Mouse (Mus musculus): ENCODE data around the gene Sgcg. TPM values are rescaled to one million over a fixed set of nuclear protein-coding genes. Genes with fewer than 3 reads are reported as not detected.

Gene Sgcg
- polyA plus RNA-seq (2017; shearing (Covaris generic)): not detected

DNA sequence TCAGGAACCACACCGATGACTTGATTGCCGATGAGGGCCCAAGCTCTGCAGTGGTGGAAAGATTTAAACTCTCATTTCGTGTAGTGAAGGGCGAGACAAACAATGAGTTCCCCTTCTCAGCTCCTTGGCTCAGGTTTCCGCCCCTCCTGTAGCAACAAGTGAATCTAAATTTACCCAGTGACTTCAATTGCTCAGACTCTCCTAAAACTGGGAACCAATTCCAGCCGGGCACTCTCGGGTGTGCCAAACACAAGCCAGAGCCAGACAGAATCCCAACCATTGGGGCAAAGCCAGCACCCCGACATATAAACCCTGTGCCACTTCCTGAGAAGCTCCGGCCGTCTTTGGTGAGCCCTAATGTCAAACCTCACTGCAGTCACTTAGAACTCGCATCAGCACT, at the start of gene Sgcg:
TSS of gene Sgcg (minus strand) at position 139 of the 400 bp plus-strand sequence.
- no peak for ATAC-seq

DNA sequence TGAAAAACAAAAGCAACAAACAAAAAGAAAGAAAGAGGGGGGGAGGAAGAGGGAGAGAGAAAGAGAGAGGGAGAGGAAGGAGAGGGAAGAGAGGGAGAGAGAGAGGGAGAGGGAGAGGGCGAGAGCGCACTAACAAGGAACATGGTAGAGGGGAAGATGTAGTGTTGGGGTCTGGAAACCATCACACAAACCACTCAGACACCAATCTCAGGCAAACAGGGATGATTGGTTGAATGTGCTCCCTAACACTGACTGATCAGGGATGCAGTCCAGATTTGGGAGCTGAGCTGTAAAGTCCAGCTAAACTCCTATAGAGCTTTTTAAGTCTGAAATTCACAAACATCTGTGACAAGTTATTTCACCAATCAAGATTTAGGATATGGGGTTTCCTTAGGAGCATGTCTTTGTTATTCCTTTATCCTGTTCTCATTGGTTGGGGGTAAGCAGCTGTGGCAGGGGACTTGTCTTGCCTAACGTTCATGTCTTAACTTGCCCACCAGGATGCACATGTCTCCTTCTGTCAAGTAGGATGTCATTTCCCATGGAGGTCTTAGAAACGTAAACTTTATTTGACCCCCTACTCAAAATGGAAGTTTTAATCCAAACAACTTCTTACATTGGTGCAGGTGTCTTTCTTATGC, 45.8 kb upstream of the Sgcg start:
- no peak for ATAC-seq

DNA sequence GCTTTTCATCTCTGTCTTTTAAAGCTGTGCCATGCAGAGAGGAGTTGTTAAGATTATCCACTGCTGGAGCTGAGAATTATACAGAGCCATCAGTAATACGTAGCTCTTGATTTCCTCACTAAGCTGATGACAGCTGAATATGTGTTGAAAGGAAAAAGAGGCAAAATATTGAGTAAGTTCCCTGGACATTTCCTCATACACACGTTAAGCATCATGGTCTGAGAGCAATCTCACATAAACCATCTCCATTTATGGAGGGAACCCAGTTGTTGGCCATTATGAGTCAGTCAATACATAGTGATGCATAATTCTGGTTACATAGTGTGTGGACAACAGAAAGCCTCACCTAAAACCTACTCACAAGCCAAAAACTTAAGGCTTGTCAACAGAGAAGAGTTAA, 44.1 kb upstream of the Sgcg start:
- no peak for ATAC-seq

DNA sequence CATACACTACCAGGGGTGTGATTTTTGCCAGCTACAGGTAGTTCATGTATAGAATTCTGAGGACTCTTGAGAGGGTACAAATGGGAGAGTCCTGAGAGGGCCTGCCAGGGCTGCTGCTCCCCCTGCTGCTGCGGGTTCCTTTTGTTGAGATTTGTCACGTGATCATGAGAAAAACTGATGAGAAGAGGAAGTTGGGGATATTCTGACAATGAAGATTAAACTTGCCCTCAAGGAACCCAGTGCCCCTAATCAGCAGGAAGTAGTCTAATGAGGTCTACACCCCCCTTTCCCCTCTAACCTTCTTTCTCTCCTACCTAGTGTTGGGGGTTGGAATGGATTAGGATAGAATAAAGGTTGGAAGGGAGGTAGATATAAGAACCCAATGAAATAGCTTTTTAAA, 43.0 kb upstream of the Sgcg start:
- ATAC-seq: no peak

DNA sequence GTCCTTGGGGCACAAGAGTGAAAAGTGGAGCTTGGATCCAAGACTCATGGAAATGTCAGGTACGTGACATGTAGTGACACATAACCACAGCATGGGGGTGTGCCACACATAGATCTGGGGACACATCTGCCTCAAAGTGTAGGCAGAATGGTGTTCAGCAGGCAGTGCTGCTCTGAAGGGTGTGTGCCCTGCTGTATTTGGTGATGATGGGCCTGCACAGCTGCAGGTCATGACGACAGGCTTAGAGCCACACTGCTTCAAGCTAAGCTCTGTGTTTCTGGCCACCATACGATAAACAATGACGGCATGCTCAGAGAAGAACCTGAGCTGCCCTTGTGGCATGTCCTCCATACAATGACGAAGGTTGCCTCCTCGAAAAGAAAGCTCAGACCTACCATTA, 41.5 kb upstream of the Sgcg start:
- ATAC-seq: no peak

DNA sequence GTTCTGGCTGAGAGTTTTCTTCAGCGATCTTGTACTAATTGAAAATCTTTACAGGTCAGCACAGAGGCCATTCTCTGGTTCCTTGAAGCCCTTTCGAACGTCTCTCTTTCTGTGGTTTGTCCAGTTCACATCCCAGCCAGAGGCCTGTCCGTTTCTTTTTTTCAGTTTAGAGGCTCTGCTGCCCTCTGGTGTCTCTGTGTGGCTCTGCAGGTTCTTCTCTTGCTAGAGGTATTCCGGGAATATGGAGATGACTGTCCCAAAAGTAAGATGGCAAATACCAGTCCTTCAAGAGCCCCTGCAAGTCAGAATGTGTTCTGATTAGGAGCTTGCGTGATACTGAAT, 36.4 kb upstream of the Sgcg start:
- no peak for ATAC-seq

DNA sequence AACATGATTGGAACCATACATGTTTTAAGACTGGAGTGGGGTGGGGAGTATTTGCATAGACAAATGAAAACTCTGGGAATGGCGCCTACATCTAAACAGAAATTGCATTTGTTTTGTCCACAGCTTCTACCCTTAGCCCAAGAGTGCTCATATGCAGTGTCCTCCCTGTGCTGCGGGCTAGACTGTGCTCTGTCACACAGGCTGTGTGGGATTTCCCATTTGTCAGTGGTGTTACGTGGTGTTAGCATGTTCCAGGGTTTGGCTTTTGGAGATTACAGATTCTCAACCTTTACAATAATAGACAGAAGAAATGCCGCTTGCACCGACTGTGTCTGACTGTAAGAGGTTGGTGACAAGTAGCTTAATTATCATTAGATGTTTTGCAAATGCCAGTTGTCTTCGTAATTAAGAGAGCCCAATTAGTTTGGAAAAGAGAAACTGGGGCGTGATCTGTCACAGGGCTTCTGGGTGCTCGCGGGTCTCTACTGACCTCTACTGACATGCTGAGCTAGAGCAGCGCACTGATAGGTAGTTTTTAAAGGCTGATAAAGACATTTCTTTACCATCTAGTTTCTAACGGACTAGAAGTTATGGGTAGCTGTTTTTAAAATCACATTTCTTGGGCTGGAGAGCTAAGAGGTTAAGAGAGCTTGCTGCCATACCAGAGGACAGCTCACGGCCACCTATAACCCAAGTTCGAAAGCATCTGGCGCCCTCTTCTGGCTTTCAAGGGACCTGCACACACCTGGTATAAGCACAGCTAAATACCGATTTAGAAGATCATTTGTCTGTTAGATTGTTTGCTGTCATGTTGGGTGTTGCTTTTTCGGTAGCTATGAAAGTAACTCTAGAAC, 35.8 kb upstream of the Sgcg start:
- peak; percentile 61 for ATAC-seq

DNA sequence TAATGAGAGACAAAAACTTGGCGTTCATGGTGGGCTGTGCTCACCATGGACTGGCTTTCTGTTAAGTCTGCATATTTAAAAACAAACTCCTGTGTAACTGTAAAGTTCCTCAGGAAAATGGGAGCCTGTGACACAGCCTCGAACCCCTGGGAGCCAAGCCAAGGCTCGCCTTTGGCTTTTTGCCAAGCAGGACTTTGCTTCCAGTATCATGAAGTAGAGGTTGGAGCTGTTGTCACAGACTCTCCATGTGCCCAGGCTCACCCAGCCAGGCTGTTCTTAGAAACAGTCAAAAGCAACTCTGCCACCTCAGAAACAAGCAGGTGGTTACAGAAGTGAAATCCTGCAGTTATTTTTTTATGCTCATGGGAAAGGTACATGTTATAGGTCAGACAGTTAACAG, 32.4 kb upstream of the Sgcg start:
- ATAC-seq: no peak

DNA sequence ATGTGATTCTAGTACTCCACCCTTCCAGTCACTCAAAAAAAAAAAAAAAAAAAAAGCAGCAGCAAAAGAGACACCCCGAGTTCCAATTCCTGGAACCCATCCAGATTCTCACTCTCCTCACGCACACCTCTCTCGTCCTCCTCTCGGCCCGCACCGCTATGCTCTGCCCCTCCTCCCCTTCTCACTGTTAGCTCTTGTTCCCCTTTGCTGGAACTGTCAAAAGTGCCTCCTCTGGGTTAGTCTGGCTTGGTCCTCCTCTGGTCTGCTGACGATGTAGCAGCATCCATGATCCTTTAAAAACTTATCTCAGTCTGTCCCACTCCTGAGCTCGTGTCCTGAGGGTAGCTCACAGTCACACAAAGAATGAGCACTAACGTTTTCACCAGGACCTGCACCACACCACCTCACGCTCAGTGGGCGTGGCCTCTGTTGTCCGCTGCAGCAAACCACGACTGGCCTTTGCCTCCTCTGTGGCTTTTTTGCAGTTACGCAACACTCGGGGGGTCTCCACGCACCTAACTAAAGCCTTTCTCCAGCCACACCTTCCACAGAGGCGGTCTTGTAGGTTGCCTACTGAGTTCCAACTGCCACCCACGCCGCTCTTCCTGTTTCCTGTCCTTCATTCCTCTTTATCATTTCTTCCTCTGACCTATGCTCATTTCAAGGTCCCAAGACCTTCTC, 30.5 kb upstream of the Sgcg start:
- ATAC-seq: no peak

DNA sequence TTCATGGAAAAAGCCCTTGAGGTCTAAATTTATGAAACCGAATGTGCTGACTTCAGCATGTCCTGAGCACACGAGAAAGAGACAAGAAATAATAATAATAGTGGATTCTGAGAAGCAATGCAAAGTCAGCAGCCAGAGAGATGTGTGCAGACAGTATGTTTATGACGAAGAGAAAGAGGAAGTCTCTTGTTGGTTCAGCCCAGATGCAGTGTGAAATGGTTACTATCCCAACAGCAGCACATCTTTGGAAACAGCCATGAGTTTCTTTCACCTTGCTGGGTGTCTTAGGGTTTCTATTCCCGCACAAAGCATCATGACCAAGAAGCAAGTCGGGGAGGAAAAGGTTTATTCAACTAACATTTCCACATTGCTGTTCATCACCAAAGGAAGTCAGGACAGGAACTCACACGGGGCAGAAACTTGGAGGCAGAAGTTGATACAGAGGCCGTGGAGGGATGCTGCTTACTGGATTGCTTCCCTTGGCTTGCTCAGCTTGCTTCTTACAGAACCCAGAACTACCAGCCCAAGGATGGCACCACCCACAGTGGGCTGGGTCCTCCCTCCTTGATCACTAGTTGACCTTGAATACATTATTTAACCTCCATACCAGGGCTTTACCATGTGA, 20.5 kb upstream of the Sgcg start:
- ATAC-seq: no peak

DNA sequence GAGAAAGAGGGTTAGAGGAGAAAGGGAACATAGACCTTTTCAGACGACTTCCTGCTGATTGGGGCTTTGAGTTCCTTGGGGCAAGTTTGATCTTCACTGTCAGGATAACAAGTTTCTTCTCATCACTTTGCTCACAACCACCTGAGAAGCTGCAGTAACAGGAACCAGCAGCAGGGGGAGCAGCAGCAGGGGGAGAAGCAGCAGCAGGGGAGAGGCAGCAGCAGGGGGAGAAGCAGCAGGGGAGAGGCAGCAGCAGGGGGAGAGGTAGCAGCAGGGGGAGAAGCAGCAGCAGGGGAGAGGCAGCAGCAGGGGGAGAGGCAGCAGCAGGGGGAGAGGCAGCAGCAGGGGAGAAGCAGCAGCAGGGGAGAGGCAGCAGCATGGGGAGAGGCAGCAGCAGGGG, 19.0 kb upstream of the Sgcg start:
- ATAC-seq: no peak

DNA sequence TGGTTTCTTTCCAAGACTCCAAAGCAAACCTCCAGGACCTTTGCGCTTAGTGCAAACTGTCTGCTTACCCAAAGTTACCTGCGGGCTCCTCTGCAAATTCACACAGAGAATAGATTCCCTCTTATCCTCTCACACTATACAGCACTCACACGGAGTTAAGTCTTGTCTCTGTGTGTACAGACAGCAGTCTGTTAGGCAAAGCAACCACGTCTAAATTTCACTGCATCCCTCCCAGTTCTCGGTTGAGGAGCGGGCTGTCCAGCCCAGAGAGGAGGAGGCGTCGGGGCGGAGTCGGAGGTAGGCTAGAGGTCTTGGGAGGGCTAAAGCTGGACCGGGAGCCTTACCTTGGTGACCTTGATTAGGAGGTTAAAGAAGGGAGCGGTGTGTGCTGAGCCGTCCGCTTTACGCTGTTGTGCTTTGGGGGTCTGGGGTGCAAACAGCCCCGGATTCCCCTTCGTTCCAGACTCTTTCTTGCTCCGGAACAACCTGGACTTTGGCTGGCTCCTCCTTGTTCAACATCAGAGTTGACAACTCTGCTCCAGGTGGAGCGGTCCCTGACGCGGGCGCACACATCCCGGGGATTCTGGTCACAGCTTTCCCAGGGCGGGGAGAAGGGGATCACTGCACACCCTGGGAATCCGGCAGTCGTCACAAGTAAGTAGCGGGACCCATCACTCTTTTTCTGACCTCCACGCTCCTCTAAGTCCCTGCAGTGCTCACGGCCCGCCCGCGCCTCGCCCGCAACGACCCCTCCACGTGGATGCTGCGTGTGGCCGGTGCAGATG, 16.3 kb upstream of the Sgcg start:
- no peak for ATAC-seq

DNA sequence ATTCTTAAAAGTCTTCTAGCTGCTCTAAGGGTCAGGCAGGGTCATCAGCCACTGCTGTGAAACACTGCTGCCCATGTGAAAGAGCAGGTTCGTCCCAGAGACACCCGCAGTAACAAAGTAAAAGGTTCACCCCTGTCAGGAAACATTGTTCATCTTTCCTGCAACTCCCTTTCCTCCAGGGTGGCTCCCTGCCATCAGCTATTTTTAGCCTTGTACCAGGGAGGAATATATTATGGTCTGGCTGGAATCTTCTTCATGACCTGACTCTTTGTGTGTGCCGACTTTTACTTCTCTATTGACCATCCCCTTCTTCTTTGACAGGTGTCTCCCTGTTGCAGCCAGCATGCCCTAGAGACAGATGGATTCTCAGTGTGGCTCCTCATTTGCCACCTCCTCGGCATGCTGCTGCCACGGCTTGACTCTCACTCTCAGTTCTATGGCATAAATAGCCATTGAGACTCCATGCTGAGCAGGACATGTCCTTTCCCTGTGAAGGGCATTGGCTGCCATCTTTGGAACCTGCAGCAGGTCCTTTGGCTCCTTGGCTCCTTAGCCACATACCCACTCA, 9.7 kb upstream of the Sgcg start:
- ATAC-seq: no peak

DNA sequence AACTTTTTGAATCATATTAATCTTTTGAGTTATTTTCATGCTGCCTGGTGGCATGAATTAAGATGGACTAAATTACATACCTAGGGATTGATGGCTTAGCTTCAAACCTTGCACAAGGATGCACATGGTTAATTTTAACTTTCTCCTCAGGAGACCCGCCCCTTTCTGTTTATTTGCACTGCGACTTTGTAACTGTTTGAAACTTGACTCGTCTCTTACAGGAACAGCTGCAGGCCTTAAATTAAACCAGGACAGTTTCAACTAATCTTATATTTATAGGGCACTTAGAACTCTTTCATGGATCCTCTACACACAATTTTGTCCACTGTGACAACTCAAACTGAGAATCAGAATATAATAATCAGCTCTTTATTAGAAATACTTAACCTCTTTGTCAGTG, 794 bp upstream of the Sgcg start:
- no peak for ATAC-seq

DNA sequence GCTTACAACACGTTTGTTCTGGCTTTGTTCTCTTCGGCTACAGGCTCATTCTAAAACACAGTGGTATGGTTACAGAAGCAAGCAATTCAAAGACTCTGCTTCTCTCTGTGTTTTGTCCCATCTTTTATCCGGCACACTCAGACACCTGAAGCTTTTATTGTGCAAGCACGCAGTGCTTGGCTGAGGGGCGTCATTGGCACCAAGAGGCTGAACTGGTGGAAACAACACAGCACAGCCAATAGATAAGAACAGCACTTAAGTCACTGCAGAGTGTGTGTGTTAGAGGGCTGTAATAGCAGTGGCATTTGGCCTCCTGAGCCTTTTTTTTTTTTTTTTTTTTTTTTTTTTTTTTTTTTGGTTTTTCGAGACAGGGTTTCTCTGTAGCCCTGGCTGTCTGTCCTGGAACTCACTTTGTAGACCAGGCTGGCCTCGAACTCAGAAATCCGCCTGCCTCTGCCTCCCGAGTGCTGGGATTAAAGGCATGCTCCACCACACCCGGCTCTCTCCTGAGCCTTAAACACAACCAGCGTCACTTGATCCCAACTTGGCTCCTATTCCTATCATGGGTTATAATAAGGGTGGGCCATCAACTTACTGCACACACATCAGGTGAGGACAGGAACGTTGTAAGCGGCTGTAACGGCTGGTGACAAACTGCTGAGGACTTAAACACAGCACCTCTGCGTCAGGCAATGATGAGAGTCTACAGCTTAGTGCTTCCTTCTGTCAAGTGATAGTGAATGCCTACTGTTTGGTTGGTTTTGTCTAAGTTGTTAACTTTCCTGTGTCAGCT, 5.5 kb downstream of the Sgcg start:
- no peak for ATAC-seq

DNA sequence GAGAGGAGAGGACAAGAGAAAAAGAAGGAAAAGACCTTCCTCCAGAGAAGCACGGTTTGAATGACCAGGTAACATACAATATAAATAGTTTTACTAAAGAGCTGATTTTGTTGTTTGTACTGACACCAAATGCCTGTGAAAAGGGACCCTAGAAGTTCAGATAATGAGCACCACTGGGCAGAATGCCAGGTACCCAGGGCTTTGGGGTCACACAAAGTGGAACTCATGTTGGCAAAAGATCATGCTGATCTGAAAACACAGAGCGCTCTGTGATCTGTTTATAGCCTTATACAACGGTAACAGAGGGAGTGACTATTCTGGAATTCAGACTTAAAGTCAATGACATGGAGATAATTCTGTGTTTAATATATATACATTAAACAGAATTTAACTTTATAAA, 11.8 kb downstream of the Sgcg start:
- ATAC-seq: no peak

DNA sequence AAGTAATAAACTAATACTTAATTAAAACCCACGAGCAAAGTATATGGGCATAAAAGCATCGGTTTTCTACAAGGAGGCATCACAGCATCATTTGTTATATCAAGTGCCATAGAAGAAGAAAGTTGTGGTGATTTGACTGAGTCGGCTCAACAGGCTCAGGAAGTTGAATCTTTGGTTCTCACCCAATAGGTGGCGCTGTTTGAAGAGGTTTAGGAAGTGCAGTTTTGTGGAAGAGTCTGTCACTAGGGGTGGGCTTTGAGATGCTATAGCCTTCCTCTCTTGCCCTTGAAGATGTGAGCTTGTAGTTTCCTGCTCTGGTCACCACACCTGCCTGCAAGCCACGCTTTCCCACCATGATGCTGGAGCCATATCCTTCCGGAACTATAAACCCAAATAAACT, 15.7 kb downstream of the Sgcg start:
- ATAC-seq: no peak

DNA sequence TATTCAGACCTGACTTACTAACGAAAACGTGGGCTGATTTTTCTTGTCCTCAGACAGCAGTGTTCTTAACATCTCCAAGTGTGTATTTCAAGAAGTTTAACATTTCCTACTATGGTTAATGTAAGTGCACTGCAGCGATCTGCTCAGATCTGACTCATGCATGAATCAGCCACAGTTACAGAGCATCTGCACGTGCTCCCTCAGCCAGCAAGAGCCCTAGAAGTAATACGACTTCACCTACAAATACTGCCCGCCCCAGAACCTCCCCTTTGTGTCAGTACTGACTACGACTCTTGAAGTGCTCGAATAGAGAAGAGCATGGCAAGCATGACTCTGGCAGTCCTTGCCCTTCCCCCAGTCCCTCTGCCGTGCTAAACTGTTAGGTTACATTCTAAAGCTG, 19.5 kb downstream of the Sgcg start:
- no peak for ATAC-seq

DNA sequence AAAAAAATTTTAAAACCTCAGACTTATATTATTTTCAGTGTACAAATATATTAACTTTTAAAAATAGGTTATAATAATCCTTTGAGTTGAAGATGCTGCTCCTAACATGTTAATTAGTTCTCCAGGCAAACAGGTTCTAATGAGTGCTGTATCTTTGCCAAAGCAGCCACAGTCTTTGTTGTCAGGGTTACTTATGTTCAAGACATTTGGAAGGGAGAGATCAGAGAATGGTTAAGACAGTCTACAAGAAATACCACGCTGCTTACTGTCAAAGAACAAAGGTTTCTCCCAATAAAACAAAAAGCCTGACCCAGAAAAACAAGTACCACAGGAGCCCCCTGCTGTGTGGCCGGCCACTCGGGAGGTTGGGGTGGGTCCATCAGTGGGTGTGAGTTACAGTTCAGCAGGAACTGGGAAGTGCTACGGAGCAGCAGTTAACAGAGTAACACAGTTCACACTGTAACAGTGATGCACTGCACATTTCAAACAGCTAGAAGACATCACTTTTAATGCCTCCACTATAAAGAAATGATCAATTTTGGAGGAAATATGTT, 21.1 kb downstream of the Sgcg start:
- ATAC-seq: no peak

DNA sequence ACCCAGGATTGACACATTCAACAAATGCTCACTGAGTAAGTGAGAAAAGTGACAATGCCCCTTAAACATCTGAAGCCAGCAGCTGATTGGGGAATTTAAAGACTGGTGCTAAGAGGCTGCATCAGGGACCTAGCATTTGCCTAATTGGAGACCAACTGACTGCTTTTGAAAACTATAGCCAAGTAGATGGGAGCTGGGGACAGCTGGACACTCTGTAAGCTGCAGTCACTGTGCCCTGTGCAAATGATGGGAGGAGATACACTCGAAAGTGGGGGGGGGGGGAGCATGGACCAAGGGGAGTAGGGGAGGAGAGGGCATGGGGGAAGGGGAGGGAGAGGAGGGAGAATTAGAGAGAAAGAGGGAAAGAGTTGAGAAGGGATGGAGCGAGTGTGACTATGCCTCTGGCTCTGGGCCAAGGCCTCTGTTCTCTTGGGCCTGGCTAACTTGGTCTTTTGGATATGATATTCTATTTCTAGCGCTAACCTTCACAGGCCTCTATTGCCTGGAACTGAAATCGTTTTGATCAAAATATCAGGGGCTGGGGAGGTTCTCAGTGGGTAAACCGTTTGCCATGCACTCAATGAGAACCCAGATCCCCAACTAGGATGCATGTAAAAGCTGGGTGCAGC, 22.3 kb downstream of the Sgcg start:
- no peak for ATAC-seq

All from activated CD4-positive, CD25-positive, alpha-beta regulatory T cell, adult 4 months (primary cell).